Mouse (Mus musculus): ENCODE results near the gene Pkp4. TPM values are rescaled to one million over a fixed set of nuclear protein-coding genes. Genes with fewer than 3 reads are reported as not detected.

The Pkp4 gene
- total RNA-seq, 2 experiments from 2014 or later, result 165 to 170 TPM

DNA sequence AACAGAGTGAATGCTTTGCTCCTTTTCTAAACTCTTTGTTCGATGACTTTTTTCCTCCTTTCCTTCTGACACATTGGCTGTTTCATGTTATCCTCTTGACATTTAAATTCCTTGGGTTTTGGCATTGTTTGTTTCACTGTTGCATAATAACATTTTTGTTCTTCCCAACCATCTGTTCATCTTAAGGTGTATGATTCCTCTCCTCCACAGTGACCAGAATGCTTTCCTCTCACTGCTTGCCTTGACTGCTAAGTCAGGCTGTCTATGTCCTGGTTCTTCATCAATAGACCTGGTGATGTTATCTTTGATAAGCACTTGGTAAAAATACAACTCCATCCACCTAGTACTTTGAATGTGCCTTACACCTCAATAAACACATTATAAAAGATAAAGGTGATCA is 52.2 kb downstream of the Pkp4 start:
- intact Hi-C loops (cut with DNase I), result no loop called here
- no peak for DNase-seq

DNA sequence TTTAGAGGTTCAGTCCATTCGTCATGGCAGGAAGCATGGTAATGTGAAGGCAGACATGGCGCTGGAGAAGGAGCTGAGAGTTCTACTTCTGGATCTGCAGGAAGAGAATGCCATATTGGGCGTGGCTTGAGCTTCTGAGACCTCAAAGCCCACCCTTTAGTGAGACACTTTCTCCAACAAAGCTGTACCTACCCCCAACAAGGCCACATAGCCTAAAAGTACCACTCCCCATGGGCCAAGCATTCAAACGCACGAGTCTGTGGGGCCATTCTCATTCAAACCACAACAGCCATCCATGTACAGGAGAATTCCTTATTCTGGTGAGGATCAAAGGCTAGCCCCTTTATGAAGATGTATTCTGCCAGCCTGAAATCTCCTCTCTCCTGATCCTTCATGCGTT is 57.3 kb downstream of the Pkp4 start:
- DNase-seq, result no peak
- intact Hi-C loops (cut with DNase I), result no loop called here

- no peak for DNase-seq
- intact Hi-C loops (cut with DNase I), result no loop called here
These were observed 59.5 kb downstream of the Pkp4 start for GRCm38 (mm10) chr2:59219997-59220789.

GRCm38 (mm10) chr2:59226383-59226782 is 65.7 kb downstream of the Pkp4 start:
- intact Hi-C loops (cut with DNase I), result no loop called here
- no peak for DNase-seq

GRCm38 (mm10) chr2:59227011-59227410 is 66.4 kb downstream of the Pkp4 start:
- intact Hi-C loops (cut with DNase I), result no loop called here
- DNase-seq, result no peak

DNA sequence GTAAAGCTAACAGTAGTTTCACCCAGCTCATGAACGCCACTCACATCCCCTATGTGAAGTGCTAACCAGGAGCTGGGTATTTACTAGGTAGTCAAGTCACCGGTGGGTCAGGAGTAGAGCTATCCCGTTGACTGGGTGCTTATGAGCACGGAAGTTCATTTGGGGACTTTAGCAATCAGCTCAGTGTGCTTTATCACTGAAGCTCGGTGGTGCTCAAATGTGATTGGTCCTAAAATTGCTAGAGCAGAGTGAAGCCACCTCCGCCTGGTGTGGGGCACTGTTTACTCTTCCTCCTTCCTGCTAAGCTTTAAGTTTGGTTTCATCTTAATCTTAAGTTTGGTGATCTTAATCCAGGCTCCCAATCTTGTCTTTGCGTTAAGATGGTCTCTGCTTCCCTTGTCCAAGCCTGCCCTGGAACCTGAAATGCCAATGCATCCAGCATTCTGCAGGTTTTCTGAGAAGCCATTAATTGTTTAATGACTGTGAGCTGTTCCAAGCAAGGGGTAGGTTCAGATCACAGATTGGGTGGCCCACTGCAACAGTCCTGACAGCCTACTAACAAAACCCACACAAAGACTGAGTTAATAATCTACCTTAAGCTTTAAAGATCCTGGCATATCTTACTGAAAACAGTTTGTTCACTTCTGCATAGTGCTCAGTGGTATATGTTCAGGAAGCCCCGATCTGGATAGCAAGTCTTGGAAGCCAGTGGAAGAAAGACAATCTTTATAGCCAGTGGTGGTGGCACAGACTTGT is 67.0 kb downstream of the Pkp4 start:
- no peak for DNase-seq
- intact Hi-C loops (cut with DNase I), result no loop called here

DNA sequence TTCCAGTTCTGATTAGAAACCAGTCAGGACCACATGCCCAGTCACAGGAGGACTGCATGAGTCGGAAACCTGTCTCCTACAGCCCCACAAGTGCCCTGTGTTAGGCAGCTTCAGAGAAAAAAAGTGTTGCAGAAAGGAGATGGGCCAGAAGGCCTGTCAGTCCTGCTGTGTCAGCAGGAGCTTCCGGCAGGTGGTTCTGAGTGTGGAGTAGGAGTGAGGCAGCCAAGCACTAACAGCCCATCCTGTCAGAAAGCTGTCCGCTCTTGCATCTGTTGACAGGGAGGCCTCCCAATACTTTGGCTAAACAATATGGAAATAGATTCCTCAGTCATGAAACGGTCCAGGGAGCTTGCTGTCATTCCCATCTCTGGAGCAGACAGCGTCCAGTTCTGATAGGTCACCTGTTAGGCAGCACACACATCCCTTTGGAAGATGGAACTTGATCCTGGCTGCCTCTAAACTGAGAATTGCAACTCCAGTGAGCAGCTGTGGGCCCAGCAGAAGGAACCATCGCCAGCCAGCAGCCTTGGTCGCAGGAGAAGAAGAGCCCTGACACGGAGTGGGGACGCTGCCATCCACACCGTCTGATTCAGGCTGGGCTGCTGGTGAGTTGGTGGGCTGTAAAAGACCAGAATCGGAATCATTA is 68.7 kb downstream of the Pkp4 start:
- peak; percentile 53 for DNase-seq
- intact Hi-C loops (cut with DNase I), result no loop called here

DNA sequence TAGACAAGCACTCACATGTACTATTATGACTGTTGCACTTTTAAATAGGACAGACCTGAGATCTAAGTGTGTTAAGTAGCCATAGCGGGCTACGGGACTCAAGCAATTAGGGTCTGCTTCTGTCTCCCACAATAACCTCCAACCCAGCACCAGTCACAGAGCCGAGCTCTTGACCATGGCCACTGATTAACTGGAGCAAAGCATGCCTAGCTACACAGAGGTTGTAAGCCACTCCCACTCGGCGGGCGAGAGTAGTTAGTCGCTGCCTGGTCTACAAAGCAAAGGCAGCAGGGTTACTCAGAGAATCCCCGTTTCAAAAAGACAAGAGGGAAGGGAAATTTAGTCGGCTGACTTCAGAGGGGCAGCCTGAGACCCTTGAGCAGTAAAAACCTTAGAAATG is 70.0 kb downstream of the Pkp4 start:
- no peak for DNase-seq
- intact Hi-C loops (cut with DNase I), result no loop called here

DNA sequence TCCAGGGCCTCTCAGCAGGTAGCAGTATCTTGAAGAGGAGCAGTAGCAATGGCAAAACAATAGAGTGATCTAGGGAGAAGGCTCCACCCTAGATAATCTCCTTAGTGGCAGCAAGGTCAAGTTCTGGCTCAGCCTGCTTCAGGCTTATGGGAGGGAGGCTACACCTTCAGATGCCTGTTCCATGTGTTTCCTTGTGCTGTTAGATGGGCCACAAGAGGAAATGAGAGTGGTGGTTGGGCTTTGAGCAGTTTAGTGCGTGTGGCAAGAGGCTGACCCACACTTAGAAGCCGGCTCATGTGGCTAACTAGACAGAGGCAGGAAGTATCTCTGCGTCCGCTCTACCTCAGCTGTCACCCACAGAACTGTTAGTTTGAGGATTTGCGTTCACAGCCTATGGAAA is 70.9 kb downstream of the Pkp4 start:
- intact Hi-C loops (cut with DNase I), result no loop called here
- no peak for DNase-seq

- no peak for DNase-seq
- intact Hi-C loops (cut with DNase I), result no loop called here
These were observed 72.8 kb downstream of the Pkp4 start for GRCm38 (mm10) chr2:59233294-59233923.

- intact Hi-C loops (cut with DNase I), result no loop called here
- no peak for DNase-seq
These were observed 73.3 kb downstream of the Pkp4 start for GRCm38 (mm10) chr2:59233936-59234335.

- intact Hi-C loops (cut with DNase I), result no loop called here
- DNase-seq, result no peak
These were observed 73.9 kb downstream of the Pkp4 start for GRCm38 (mm10) chr2:59234537-59234936.

GRCm38 (mm10) chr2:59239841-59240395 is 79.3 kb downstream of the Pkp4 start:
- intact Hi-C loops (cut with DNase I), result no loop called here
- no peak for DNase-seq

- intact Hi-C loops (cut with DNase I), result no loop called here
- no peak for DNase-seq
These were observed 81.5 kb downstream of the Pkp4 start for GRCm38 (mm10) chr2:59242117-59242516.

DNA sequence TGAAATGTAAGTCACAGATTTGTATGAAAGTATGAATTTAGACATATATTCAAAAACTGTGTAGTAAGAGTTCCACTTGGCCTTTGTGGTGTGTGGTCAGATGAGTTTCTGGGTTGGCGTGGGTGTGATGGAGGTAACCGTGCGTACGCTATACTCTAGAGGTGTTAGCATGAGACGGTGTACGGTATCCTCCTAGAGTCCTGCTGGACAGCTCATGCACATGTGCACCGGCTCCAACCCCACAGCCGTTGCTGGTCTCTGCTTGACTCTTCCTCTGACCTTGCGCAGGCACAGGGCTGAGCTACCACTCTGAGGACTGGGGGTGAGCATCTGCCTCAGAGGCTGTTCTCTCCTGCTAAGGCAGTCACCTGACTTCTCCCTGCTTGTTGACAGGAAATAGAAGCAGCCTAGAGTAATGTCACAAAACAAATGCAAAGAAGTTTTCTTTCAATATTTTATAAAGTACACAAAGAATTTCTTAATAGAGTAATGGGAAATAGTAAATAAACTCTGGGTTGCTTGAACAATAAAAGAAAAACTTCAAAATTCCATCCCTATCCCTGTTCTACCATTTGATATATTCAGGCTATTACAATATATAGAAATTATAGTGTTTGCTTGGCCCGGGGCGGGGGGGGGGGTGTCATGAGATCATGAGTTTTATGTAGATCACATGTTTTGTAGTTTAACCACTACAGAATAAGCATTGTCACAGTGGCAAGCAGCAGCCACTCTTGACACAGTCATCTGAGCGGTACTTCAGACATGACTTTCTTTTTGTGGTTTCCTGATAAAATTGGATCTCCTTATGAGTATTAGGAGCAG is 83.8 kb downstream of the Pkp4 start:
- intact Hi-C loops (cut with DNase I), result no loop called here
- DNase-seq, result no peak

DNA sequence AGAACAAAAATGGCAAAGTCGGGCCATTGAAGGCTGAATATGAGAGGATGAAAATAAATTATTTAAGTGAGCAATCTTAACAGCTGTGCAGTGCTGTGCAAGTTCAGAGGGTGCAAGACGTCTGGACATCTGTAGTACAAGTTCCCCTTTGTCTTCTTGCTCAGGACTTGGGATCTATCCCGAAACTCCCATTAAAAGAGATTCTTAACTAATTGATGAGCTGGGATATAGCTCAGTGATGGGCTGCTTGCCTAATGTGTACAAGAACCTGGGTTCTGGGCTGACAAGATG is 84.4 kb downstream of the Pkp4 start:
- intact Hi-C loops (cut with DNase I), result no loop called here
- no peak for DNase-seq

DNA sequence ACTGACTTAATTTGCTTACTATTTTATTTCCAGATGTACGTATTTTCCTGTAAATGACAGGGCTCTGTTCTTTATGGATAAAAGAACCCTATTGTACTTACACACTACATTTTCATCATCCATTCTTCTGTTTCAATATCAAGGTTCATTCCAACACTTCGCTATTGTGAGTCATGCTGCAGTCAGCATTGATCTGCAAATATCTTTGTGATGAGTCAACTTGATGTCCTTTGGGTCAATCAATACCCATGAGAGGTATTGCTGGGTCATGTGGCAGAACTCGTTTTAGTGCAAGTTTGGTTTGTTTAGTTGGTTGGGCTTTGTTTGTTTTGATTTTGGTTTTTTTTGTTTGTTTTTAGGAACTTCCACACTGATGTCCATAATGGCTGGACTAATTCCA is 88.2 kb downstream of the Pkp4 start:
- no peak for DNase-seq
- intact Hi-C loops (cut with DNase I), result no loop called here

DNA sequence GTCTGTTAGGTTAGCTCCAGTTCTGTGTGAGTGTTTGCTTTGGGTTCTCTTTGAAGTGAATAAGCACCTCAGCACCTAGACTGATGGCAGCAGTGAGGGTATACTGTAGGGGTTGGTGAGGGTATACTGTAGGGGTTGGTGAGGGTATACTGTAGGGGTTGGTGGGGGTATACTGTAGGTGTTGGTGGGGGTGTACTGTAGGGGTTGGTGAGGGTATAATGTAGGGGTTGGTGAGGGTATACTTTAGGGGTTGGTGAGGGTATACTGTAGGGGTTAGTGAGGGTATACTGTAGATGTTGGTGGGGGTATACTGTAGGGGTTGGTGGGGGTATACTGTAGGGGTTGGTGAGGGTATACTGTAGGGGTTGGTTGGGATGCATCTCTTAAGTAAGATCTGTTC is 92.2 kb downstream of the Pkp4 start:
- intact Hi-C loops (cut with DNase I), result no loop called here
- DNase-seq, result no peak

DNA sequence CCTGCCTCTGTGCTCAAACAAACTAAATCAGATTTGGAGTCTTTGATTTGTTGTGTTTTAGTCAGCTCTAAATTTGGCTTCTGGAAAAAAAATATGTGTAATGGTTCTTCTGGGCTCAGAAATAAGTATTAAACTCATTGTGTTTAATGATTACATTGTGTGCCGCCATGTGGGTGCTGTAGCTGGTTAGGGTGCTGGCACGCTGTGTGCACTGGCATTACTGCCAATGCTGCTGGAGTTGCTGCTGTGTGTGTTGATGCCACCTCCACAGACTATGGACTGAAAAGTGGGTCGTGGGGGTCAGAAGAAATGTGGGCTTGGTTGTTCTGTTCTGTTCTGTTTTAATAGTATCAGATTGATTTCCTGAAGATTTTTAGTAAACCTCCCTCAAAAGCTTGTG is 92.8 kb downstream of the Pkp4 start:
- no peak for DNase-seq
- intact Hi-C loops (cut with DNase I), result no loop called here

- peak; percentile 8 for DNase-seq
- intact Hi-C loops (cut with DNase I), result no loop called here
These were observed 98.2 kb downstream of the Pkp4 start for GRCm38 (mm10) chr2:59258821-59259231.
